Mouse (Mus musculus) hindbrain, embryonic 16.5 days (tissue): ENCODE measurements around the gene Gm45140. TPM values are rescaled to one million over a fixed set of nuclear protein-coding genes. Genes with fewer than 3 reads are reported as not detected.

Source experiments
- ATAC-seq: fragments of 200-750 bp; cut with Nextera tagmentation; 2 replicates; pipeline ENCODE4 v1.8.0; 2017; ENCODE audit warnings: moderate TSS enrichment, moderate library complexity
- H3K27ac ChIP-seq: fragments of 300-500 bp; sonication (generic); 2 replicates; pipeline ENCODE4 v1.5.1; 2014; ENCODE audit warnings: low read depth, mild to moderate bottlenecking, control low read depth, low read length, moderate library complexity
- H3K27me3 ChIP-seq: fragments of 300-500 bp; sonication (generic); replicated peaks from 2 replicates; pipeline ENCODE4 v1.6.1; 2014; ENCODE audit warnings: low read length; ENCODE audit not compliant: control insufficient read depth, insufficient read depth
- H3K36me3 ChIP-seq: fragments of 300-500 bp; sonication (generic); 2 replicates; pipeline ENCODE4 v1.6.1; 2014; ENCODE audit warnings: mild to moderate bottlenecking, low read length, moderate library complexity, mixed read lengths; ENCODE audit not compliant: control insufficient read depth, insufficient read depth
- H3K4me1 ChIP-seq: fragments of 300-500 bp; sonication (generic); 2 replicates; pipeline ENCODE4 v1.6.1; 2014; ENCODE audit warnings: low read depth, low read length; ENCODE audit not compliant: control insufficient read depth, insufficient read depth
- H3K4me2 ChIP-seq: fragments of 300-500 bp; sonication (generic); 2 replicates; pipeline ENCODE4 v1.6.1; 2014; ENCODE audit warnings: mild to moderate bottlenecking, low read length, control low read depth, moderate library complexity
- H3K4me3 ChIP-seq: fragments of 300-500 bp; sonication (generic); 2 replicates; pipeline ENCODE4 v1.5.1; 2014; ENCODE audit warnings: mild to moderate bottlenecking, low read length, control low read depth, moderate library complexity
- H3K9ac ChIP-seq: fragments of 300-500 bp; sonication (generic); 2 replicates; pipeline ENCODE4 v1.6.1; 2014; ENCODE audit warnings: low read depth, mild to moderate bottlenecking, control low read depth, low read length, moderate library complexity
- H3K9me3 ChIP-seq: fragments of 300-500 bp; sonication (generic); 2 replicates; pipeline ENCODE4 v1.6.1; 2014; ENCODE audit warnings: mild to moderate bottlenecking, low read length, moderate library complexity; ENCODE audit not compliant: control insufficient read depth
- WGBS: fragments of 180-500 bp; shearing (Covaris S2); extraction: QIAGEN DNeasy Blood & Tissue Kit; methylation state at CpG from one replicate; pipeline ENCODE4 v1.1.7; 2014; 5-methylcytosine and 5-hydroxymethylcytosine counted together
- polyA plus RNA-seq: library from polyadenylated mRNA; unstranded; fragments of >200 nt; fragmentation: Nextera tagmentation; extraction: Ambion mirVana; gene quantifications from 2 replicates; pipeline ENCODE4 v1.2.1, GENCODE M21; 2015

The Gm45140 gene
- polyA plus RNA-seq, 1 experiment from 2014 or later: 2.9 TPM

DNA sequence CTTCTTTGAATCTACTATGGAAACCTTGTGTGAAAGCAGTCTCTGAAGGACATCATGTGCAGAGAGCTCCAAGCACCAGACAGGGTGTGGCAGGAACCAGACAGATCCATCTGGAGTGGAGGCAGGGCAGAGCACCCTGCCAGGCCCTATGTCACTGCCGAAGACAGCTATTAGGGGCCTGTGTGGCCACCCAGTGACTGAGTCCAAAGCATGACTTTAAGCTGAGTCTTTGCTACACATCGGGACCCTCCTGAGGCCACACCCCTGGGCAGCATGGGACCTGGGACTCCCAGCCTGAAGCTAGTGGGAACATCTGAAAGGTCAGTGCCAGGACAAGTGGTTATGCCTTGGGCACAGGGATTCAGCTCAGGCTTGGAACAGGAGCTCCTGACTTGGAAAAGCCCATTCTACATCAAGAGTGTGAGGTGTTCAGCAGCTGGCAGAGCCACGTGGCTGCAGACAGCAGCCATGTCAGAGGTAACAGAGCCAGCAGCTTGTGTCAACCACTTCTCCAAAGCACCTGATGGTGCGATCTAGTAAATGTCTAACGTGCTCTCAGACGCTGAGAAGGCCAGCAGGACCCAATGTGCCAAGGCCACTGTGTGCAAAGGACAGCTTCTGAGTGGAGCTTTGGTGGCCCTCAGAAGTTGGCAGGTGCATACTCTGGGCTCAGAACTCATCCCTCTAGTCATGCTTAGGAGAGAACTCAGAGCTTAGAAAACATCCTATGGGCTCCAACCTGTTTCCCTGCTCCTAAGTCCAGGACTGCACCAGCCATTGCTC, 48.3 kb downstream of the Gm45140 start:
- 85% methylated on average over 6 of the region's 6 CpGs for WGBS
- Histone ChIP-seq H3K9me3 (no peaks in the 10 kb centered on the region), H3K9ac (no peak overlapping the region), H3K4me1 (peaks cover 7% of the 10 kb centered on the region), H3K36me3 (peaks cover 2% of the 10 kb centered on the region), H3K4me2 (no peak overlapping the region), H3K27me3 (no peaks in the 10 kb centered on the region), H3K4me3 (no peak overlapping the region), H3K27ac (no peak overlapping the region)
- no peak for ATAC-seq

DNA sequence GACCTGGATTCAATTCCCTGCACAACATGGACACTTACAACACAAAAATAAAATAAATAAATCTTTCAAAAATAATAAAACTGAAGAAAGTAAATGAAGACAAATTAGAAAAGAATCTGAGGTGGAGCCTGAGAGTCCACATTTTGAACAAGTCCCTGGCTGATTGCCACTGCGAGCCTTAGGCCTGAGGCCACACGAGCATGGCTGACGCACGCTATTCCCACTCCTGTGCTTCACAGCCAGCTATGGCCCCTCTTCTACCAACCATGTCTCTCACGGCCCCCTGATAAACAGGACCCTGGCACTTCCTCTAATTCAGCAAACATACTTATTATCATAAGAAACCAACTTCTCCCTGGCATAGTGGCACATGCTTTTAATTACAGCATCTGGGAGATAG, 49.0 kb downstream of the Gm45140 start:
- Histone ChIP-seq H3K4me2 (no peak overlapping the region), H3K9me3 (no peaks in the 10 kb centered on the region), H3K27ac (no peak overlapping the region), H3K4me1 (peaks cover 7% of the 10 kb centered on the region), H3K4me3 (no peak overlapping the region), H3K27me3 (no peaks in the 10 kb centered on the region), H3K9ac (no peak overlapping the region), H3K36me3 (no peaks in the 10 kb centered on the region)
- no peak for ATAC-seq
- 85% methylated on average over 5 of the region's 5 CpGs for WGBS

DNA sequence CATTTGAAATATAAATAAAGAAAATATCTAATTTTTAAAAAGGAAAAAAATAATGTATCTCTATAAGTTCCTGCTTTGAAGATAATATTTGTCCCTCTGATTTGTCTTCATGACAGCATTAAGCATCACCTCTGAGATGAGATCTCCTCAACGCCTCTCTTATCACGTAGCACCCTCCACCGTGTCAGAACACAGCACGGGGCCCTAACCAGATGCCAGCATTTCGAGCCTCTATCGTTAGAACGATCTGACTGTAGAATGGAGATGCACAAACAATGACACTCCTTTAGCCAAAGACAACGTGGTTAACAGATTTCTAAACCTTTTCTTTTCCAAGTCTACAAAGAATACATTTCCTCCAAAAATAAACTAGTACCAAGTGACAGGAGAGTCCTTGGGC, 51.6 kb downstream of the Gm45140 start:
- ATAC-seq: no peak
- Histone ChIP-seq H3K36me3 (no peaks in the 10 kb centered on the region), H3K9me3 (no peaks in the 10 kb centered on the region), H3K4me2 (no peak overlapping the region), H3K27ac (no peak overlapping the region), H3K4me3 (no peak overlapping the region), H3K27me3 (no peaks in the 10 kb centered on the region), H3K9ac (no peak overlapping the region), H3K4me1 (peaks cover 2% of the 10 kb centered on the region)
- WGBS: 84% methylated on average over 8 of the region's 8 CpGs

DNA sequence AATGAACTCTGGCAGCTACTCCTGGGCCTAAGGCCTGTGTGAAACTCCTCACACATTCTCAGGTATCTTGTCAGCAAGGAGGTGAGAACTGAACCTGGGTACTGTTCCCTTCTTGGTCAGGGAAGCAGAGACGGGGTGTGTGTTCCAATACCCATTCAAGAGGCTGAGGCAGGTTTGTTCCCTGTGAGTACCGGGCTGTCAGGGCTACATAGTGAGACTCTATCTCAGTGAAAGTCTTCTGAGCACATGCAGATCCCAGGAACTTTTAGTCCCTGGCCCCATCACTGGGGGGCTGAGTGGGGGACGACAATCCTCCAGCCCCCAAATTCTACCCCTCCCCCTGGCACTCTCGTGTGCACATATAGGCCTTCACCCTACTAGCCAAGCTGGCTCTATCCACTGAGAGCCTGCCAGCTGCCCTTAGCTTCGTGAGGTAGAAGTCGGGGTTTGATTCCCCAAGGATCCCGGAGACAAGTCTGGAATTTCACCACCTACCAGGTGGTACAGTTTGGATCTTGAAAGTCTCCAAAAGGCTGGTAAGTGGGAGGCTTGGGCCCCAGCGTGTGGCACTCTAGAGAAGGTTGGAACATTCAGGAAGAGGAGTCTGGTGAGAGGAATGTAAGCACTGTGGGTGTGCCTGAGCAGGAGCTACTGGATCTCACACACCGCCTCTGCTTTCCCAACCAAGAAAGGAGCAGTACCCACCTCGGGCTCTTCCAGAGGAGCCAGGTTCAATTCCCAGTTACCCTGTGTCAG, 54.9 kb downstream of the Gm45140 start:
- Histone ChIP-seq H3K9me3 (no peaks in the 10 kb centered on the region), H3K4me1 (no peaks in the 10 kb centered on the region), H3K4me2 (no peak overlapping the region), H3K9ac (no peak overlapping the region), H3K27ac (no peak overlapping the region), H3K4me3 (no peak overlapping the region), H3K27me3 (no peaks in the 10 kb centered on the region), H3K36me3 (no peaks in the 10 kb centered on the region)
- 80% methylated on average over 10 of the region's 10 CpGs for WGBS
- ATAC-seq: no peak

DNA sequence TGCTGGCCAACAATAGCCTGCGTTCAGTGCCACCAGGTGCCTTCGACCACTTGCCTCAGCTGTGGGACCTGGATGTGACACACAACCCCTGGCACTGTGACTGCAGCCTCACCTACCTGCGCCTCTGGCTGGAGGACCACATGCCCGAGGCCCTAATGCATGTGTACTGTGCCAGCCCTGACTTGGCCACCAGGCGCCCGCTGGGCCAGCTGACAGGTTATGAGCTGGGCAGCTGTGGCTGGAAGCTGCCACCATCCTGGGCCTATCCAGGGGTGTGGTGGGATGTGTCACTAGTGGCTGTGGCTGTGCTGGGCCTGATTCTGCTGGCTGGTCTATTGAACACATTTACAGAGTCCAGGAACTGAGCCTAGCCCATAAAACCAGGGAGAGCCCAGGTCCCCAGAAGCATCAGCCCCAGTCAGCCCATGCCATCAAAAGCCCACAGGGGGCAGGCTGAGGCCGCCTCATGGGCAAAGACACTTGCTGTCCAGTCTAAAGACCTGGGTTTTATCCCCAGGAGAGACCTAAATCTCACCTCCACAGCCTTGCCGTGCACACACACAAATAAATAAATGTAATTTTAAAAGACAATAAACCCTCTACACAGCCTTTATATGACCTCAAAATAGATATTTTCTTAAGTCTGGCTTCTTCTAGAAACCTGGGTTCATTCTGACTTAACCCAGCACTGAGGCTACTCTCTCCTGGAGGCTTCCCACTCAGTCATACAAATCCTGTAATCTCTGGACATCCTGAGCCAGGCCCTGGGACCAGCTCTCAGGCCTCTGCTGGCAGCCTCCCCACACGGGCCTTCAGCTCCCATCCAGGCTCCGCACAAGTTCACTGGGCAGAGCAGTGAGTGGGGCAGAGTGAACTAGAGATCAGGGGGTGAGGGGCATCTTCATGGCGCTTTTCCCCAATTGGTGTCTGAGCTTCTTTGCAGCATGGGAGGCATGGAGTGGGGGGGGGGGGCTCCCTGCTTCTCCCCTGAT, 56.1 kb downstream of the Gm45140 start:
- Histone ChIP-seq H3K36me3 (no peaks in the 10 kb centered on the region), H3K4me2 (no peak overlapping the region), H3K4me3 (no peak overlapping the region), H3K9me3 (no peaks in the 10 kb centered on the region), H3K4me1 (no peaks in the 10 kb centered on the region), H3K27me3 (no peaks in the 10 kb centered on the region), H3K27ac (no peak overlapping the region), H3K9ac (no peak overlapping the region)
- 82% methylated on average over 11 of the region's 11 CpGs for WGBS
- ATAC-seq: no peak

DNA sequence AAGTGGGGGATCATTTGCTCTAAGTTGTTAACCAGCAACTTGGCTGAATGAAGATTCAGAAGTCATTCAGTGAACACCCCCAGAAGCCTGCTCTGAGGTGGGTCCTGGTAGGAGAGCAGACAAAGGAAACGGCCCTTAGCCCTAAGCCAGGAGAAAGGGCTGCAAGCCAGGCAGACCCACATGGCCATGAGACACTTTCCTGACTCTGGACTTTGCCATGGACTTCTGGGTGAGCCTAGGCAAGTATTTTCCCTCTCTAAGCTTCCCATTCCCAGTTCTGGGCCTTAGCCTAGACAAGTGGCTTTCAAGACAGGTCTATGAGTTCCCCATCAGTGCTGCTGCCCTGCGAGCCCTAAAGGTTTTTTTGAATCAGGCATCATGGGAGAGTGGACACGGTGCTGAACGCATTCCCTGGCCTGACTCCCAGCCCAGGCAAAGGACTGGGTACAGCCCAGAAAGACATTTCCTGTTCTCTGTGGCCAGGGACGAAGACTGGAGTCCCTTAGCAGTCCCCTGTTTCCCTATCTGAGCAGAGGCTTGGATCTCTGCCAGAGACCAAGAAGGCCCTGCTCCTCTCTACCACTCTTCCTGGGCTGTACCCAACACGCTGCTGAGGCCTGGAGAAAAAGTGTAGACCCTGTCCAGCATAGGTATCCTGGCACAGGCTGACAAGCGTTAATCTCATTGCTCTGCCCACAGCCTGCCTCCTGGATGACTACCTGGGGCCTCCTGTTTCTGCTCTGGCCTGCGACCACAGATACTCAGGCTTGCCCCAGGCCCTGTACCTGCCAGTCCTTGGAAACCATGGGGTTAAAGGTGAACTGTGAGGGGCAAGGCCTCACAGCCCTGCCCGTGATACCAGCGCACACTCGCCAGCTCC, 57.1 kb downstream of the Gm45140 start:
- H3K9ac ChIP-seq: no peak overlapping the region
- H3K4me2 ChIP-seq: no peak overlapping the region
- H3K27me3 ChIP-seq: no peaks in the 10 kb centered on the region
- H3K4me1 ChIP-seq: no peaks in the 10 kb centered on the region
- H3K4me3 ChIP-seq: no peak overlapping the region
- 70% methylated on average over 11 of the region's 11 CpGs for WGBS
- no peaks in the 10 kb centered on the region for H3K36me3 ChIP-seq
- H3K9me3 ChIP-seq: no peaks in the 10 kb centered on the region
- ATAC-seq: no peak
- H3K27ac ChIP-seq: no peak overlapping the region

DNA sequence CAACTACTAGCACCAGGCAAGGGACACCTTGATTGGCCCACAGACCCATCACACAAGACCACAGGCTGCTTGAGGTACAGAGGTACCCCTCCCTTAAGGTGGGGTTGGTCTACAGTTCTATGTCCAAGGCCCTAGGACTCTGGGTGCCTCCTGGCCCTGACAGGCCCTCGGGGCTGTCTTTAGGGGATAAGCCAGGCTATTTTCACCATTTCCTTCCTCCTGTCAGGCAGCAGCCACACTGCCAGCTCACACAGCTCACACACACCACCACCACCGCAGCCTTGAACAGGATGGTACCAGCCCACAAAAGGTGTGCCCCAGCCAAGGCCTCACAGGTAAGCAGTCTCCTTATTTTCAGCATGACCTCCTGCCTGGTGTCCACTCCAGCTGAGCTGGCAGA, 57.8 kb downstream of the Gm45140 start, which contains the start of gene Gp9:
Gp9 (plus strand) TSS at position 231 of the 400 bp plus-strand sequence.
- WGBS: 80% methylated on average over 2 of the region's 2 CpGs
- Histone ChIP-seq H3K4me1 (no peaks in the 10 kb centered on the region), H3K27me3 (no peaks in the 10 kb centered on the region), H3K4me2 (no peak within 1 kb of the TSS), H3K4me3 (no peak within 1 kb of the TSS), H3K9ac (no peak within 1 kb of the TSS), H3K36me3 (no peaks in the 10 kb centered on the region), H3K27ac (no peak within 1 kb of the TSS), H3K9me3 (no peaks in the 10 kb centered on the region)
- ATAC-seq: no peak

DNA sequence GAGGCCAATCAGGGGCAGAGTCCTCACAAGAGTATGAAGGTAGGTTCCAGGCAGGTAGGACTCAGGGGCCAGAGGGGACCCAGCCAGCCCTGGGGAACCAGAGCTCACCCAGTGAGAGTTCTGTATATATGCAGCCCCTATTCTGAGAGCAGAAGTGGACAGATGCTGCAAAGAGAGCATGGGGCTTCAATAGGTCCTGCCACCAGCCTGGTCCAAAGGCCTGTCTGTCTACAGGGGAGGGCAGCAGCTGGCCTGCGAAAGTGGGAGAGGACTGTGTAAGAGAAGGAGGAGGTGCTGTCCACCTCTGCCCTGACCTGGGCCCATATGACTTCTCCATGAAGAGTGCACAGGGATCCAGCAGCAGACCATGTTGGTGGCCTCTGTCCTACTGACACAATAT, 58.9 kb downstream of the Gm45140 start:
- H3K9ac ChIP-seq: no peak overlapping the region
- 82% methylated on average over 1 of the region's 1 CpGs for WGBS
- no peak overlapping the region for H3K4me3 ChIP-seq
- H3K4me1 ChIP-seq: no peaks in the 10 kb centered on the region
- H3K9me3 ChIP-seq: no peaks in the 10 kb centered on the region
- H3K4me2 ChIP-seq: no peak overlapping the region
- H3K36me3 ChIP-seq: no peaks in the 10 kb centered on the region
- no peaks in the 10 kb centered on the region for H3K27me3 ChIP-seq
- H3K27ac ChIP-seq: no peak overlapping the region
- ATAC-seq: no peak
